Mouse (Mus musculus) neural tube, embryonic 11.5 days (tissue): ENCODE results near the gene Klhl12. TPM values are rescaled to one million over a fixed set of nuclear protein-coding genes. Genes with fewer than 3 reads are reported as not detected.
"Not testable (repeated sequence)": the region's sequence is repeated elsewhere in the genome, so short reads cannot be mapped to it uniquely, and the experiment has no call there.

ENCODE experiments used
- ATAC-seq: fragments of 200-750 bp; cut with Nextera tagmentation; 2 replicates; pipeline ENCODE4 v1.8.0; 2017; ENCODE audit warnings: moderate number of reproducible peaks, mild to moderate bottlenecking, moderate TSS enrichment, moderate library complexity; ENCODE audit not compliant: insufficient read depth, low FRiP score, low TSS enrichment
- DNase-seq: peaks from one replicate; pipeline ENCODE4 v3.0.0-alpha.2; 2015; ENCODE audit warnings: low spot score
- H3K27ac ChIP-seq: fragments of 300-500 bp; sonication (generic); 2 replicates; pipeline ENCODE4 v1.5.1; 2014; ENCODE audit warnings: low read depth, mild to moderate bottlenecking, low read length
- H3K27me3 ChIP-seq: fragments of 300-500 bp; sonication (generic); 2 replicates; pipeline ENCODE4 v1.6.1; 2014; ENCODE audit warnings: mild to moderate bottlenecking, low read length, mixed read lengths; ENCODE audit not compliant: control insufficient read depth, insufficient read depth
- H3K36me3 ChIP-seq: fragments of 300-500 bp; sonication (generic); 2 replicates; pipeline ENCODE4 v1.6.1; 2014; ENCODE audit warnings: mild to moderate bottlenecking, low read length, moderate library complexity, mixed read lengths; ENCODE audit not compliant: control insufficient read depth, insufficient read depth
- H3K4me1 ChIP-seq: fragments of 300-500 bp; sonication (generic); 2 replicates; pipeline ENCODE4 v1.6.1; 2014; ENCODE audit warnings: low read length, mixed read lengths; ENCODE audit not compliant: control insufficient read depth, insufficient read depth
- H3K4me2 ChIP-seq: fragments of 300-500 bp; sonication (generic); 2 replicates; pipeline ENCODE4 v1.6.1; 2014; ENCODE audit warnings: low read depth, mild to moderate bottlenecking, moderate library complexity
- H3K4me3 ChIP-seq: fragments of 300-500 bp; sonication (generic); 2 replicates; pipeline ENCODE4 v1.5.1; 2014; ENCODE audit warnings: low read depth, low read length
- H3K9ac ChIP-seq: fragments of 300-500 bp; sonication (generic); 2 replicates; pipeline ENCODE4 v1.6.1; 2014; ENCODE audit warnings: mild to moderate bottlenecking, low read length
- H3K9me3 ChIP-seq: fragments of 300-500 bp; sonication (generic); 2 replicates; pipeline ENCODE4 v1.6.1; 2016; ENCODE audit warnings: low read length; ENCODE audit not compliant: control insufficient read depth
- WGBS: fragments of 180-500 bp; shearing (Covaris S2); extraction: QIAGEN DNeasy Blood & Tissue Kit; methylation state at CpG from one replicate; pipeline ENCODE4 v1.1.7; 2014; 5-methylcytosine and 5-hydroxymethylcytosine counted together
- polyA plus RNA-seq: library from polyadenylated mRNA; unstranded; fragments of >200 nt; fragmentation: Nextera tagmentation; extraction: Ambion mirVana; gene quantifications from 2 replicates; pipeline ENCODE4 v1.2.1, GENCODE M21; 2014

Klhl12 gene
- polyA plus RNA-seq, 1 experiment from 2014 or later, result 38.2 TPM

GRCm38 (mm10) chr1:134516491-134517198 lies 61.3 kb downstream of the Klhl12 start:
- H3K27me3 ChIP-seq, result peaks cover 15% of the 10 kb centered on the region
- DNase-seq, result peak; percentile 60
- no peak for ATAC-seq
- no peak overlapping the region for H3K27ac ChIP-seq
- no peak overlapping the region for H3K4me2 ChIP-seq
- 24% methylated on average over 4 of the region's 4 CpGs for WGBS
- H3K9ac ChIP-seq, result no peak overlapping the region
- no peaks in the 10 kb centered on the region for H3K36me3 ChIP-seq
- no peaks in the 10 kb centered on the region for H3K9me3 ChIP-seq
- H3K4me3 ChIP-seq, result no peak overlapping the region
- peaks cover 9% of the 10 kb centered on the region for H3K4me1 ChIP-seq

DNA sequence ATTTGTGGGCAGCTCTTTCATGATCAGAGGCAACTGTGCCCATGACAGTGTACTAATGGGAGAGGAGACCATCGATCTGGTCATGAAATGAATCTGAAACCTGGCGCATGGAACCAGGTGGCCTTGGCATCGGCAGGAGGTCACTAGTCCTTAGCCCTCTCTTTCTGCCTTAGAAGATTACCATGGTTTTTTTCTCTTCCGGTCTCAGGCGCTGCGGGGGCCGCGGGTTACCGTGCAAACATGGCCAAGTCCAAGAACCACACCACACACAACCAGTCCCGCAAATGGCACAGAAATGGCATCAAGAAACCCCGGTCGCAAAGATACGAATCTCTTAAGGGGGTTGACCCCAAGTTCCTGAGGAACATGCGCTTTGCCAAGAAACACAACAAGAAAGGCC lies 62.5 kb downstream of the Klhl12 start:
- H3K9me3 ChIP-seq, H3K9ac ChIP-seq, H3K27ac ChIP-seq, H3K4me2 ChIP-seq, H3K4me3 ChIP-seq, DNase-seq, H3K36me3 ChIP-seq, ATAC-seq, H3K4me1 ChIP-seq: not testable (repeated sequence)
- peaks cover 13% of the 10 kb centered on the region for H3K27me3 ChIP-seq
- WGBS, result 92% methylated on average over 14 of the region's 14 CpGs

DNA sequence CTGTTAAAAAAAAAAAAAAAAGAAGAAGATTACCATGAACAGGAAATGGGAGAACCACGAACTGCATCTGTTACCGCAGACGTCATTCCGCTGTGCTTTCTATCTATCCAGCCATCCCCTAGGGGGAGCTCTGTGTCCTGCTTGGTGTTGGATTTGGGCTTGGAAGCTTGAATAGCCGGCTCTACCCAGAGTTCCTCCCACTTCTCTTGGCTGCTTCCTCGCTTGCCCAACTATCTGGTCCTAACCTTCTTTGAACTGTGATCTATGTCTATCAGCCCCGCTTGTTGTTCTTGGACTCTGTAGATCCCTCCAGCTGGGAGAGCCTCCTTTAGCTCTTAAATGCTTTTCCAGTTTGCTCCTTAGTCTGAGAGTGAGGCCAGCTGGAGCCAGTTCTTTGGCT lies 63.3 kb downstream of the Klhl12 start:
- DNase-seq (peak; percentile 80), ATAC-seq (no peak)
- no peak overlapping the region for H3K4me3 ChIP-seq
- WGBS, result 11% methylated on average over 7 of the region's 7 CpGs
- H3K4me1 ChIP-seq, result peaks cover 5% of the 10 kb centered on the region
- H3K36me3 ChIP-seq, result no peaks in the 10 kb centered on the region
- peaks cover 5% of the 10 kb centered on the region for H3K27me3 ChIP-seq
- H3K27ac ChIP-seq, result no peak overlapping the region
- no peak overlapping the region for H3K9ac ChIP-seq
- H3K9me3 ChIP-seq, result no peaks in the 10 kb centered on the region
- H3K4me2 ChIP-seq, result no peak overlapping the region

DNA sequence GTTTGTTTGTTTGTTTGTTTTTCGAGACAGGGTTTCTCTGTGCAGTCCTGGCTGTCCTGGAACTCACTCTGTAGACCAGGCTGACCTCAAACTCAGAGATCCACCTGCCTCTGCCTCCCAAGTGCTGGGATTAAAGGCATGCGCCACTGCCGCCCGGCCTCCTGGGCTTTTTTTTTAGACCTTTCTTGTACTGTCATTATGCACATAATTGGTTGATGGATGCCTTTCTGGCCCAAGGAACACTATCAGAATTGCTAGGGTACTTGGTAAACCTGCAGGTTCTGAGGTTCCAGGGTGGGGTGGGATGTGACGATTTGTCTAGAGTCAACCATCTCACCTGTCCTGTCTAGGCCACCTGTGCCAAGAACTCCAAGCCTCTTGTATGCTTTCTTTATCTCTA lies 63.9 kb downstream of the Klhl12 start:
- not testable (repeated sequence) for H3K4me1 ChIP-seq, H3K27ac ChIP-seq, ATAC-seq, H3K27me3 ChIP-seq, H3K9ac ChIP-seq, H3K4me3 ChIP-seq, DNase-seq, H3K4me2 ChIP-seq, H3K36me3 ChIP-seq, H3K9me3 ChIP-seq
- WGBS, result 95% methylated on average over 5 of the region's 5 CpGs

GRCm38 (mm10) chr1:134520001-134520721 lies 64.8 kb downstream of the Klhl12 start:
- no peak for ATAC-seq
- H3K9ac ChIP-seq, result no peak overlapping the region
- no peak for DNase-seq
- H3K4me1 ChIP-seq, result peaks cover 5% of the 10 kb centered on the region
- WGBS, result 83% methylated on average over 8 of the region's 8 CpGs
- no peaks in the 10 kb centered on the region for H3K9me3 ChIP-seq
- H3K27ac ChIP-seq, result no peak overlapping the region
- H3K36me3 ChIP-seq, result no peaks in the 10 kb centered on the region
- H3K4me2 ChIP-seq, result no peak overlapping the region
- no peak overlapping the region for H3K4me3 ChIP-seq
- no peaks in the 10 kb centered on the region for H3K27me3 ChIP-seq

DNA sequence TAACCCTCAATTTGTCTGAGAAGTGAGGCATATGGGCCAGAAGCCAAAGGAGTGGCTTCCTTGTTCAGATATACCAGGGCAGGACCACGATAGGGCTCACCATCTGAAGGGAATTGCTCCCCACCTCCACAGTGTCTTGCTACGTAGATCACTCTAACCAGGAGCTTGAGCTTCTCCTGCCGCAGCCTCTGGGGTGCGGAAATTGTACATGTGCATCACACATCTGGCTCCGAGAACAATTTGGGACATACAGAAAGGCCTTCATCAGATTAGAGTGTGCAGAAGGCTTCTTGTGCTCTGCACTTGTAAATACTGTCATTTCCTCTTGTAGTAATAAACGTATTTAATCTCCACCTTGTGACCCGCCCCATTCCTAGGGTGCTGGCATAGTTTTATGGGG lies 65.8 kb downstream of the Klhl12 start:
- H3K4me3 ChIP-seq, result no peak overlapping the region
- H3K4me1 ChIP-seq, result peaks cover 5% of the 10 kb centered on the region
- H3K4me2 ChIP-seq, result no peak overlapping the region
- ATAC-seq (no peak), DNase-seq (no peak)
- H3K27ac ChIP-seq, result no peak overlapping the region
- H3K36me3 ChIP-seq, result no peaks in the 10 kb centered on the region
- H3K27me3 ChIP-seq, result no peaks in the 10 kb centered on the region
- no peaks in the 10 kb centered on the region for H3K9me3 ChIP-seq
- 82% methylated on average over 7 of the region's 7 CpGs for WGBS
- H3K9ac ChIP-seq, result no peak overlapping the region

DNA sequence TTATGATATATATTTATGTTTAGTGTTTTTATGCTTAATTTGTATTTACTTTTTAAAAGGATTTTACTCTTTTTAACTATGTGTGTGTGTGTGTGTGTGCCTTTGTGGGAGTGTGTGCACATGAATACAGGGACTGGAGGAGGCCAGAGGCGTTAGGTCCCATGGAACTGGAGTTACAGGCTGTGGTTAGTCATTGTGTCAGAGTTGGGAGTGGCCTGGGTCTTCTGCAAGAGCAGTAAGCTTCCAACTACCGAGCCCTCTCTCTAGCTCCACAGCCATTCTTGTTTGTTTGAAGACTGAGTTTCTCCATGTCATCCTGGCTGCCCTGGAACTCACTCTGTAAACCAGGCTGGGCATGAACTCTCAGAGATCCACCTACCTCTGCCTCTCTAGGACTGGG lies 67.0 kb downstream of the Klhl12 start:
- WGBS, result 63% methylated on average over 2 of the region's 2 CpGs
- ATAC-seq, result no peak
- no peaks in the 10 kb centered on the region for H3K27me3 ChIP-seq
- H3K4me3 ChIP-seq, result no peak overlapping the region
- no peak overlapping the region for H3K27ac ChIP-seq
- no peaks in the 10 kb centered on the region for H3K9me3 ChIP-seq
- no peak overlapping the region for H3K4me2 ChIP-seq
- H3K9ac ChIP-seq, result no peak overlapping the region
- DNase-seq, result no peak
- no peaks in the 10 kb centered on the region for H3K36me3 ChIP-seq
- H3K4me1 ChIP-seq, result no peaks in the 10 kb centered on the region

GRCm38 (mm10) chr1:134524424-134524823 lies 69.1 kb downstream of the Klhl12 start:
- H3K4me1 ChIP-seq, result no peaks in the 10 kb centered on the region
- DNase-seq (no peak), ATAC-seq (no peak)
- no peak overlapping the region for H3K4me3 ChIP-seq
- no peak overlapping the region for H3K4me2 ChIP-seq
- no peak overlapping the region for H3K27ac ChIP-seq
- no peak overlapping the region for H3K9ac ChIP-seq
- WGBS, result 83% methylated on average over 5 of the region's 5 CpGs
- no peaks in the 10 kb centered on the region for H3K27me3 ChIP-seq
- H3K9me3 ChIP-seq, result no peaks in the 10 kb centered on the region
- H3K36me3 ChIP-seq, result no peaks in the 10 kb centered on the region

DNA sequence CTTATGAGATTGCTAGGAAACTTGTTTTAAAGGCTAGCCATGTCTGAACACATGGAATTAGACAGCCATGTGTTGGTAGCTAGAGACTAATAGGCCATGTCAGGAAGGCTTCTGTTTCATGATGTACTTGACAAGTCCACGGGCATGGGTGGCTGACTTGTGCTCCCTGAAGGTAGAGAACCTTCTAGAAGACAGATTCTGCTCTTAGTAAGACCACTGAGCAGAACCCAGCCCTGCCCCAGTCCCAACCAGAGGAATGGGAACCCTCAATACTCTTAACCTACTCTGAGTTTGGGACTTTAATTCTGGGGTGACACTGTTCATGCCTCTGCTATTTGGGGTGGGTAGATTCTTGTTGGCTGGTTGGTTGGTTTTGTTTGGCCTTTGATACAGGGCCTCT lies 69.7 kb downstream of the Klhl12 start:
- Histone ChIP-seq H3K9ac (no peak overlapping the region), H3K4me3 (no peak overlapping the region), H3K36me3 (no peaks in the 10 kb centered on the region), H3K4me1 (no peaks in the 10 kb centered on the region), H3K9me3 (no peaks in the 10 kb centered on the region), H3K4me2 (no peak overlapping the region), H3K27ac (no peak overlapping the region), H3K27me3 (no peaks in the 10 kb centered on the region)
- ATAC-seq (no peak), DNase-seq (no peak)
- WGBS, result 73% methylated on average over 1 of the region's 1 CpGs
